Mouse (Mus musculus) ZHBTc4 (cell line): ENCODE results near the gene Dntt.
A peak's percentile ranks its signal among the peaks of the same experiment; 100 is the strongest.

Experiments
- DNase-seq: peaks from one replicate; pipeline ENCODE4 v3.0.0-alpha.2; 2011; ENCODE audit warnings: low read depth, low spot score

Dntt gene

GRCm38 (mm10) chr19:41029219-41029618, at the start of gene Dntt:
Dntt (plus strand) TSS chr19:41029275.
- DNase-seq: no peak

GRCm38 (mm10) chr19:40980671-40981070, 48.4 kb upstream of the Dntt start:
- no peak for DNase-seq

DNA sequence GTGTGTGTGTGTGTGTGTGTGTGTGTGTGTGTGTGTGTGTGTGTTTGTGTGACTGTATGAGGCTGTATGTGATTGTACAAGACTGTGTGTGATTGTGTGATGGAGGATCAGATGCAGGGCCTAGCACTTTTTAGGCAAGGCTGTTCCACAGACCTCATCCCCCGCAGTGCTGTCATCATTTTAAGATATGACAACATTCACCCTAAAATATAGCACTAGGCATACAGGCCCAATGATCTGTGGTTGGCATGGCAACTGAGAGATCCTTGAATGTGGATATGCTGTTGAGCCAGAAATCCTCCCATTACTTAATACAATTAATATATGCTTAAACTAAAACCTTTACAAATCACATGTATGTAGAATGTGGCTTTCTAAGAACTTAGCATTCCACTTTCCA, 44.5 kb upstream of the Dntt start:
- no peak for DNase-seq

DNA sequence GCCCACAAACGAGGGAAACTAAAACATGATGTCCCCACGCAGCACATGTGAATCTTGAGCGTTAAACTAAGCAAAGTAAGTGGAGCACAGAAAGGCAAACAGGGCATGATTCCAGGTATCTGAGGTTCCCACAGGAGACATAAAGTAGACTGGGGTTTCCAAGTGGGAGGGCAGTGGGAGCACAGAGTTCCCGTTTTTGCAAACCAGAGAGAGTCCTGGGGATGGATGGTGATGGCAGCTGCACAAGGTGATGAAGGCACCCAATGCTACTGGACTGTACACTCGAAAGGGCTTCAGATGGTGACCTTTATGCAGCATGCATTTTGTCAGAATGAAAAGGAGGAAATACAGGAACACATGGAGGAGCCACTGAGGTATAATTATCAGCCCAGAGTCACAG, 40.2 kb upstream of the Dntt start:
- no peak for DNase-seq

- DNase-seq: no peak
Measured at GRCm38 (mm10) chr19:40989961-40990600, 39.0 kb upstream of the Dntt start.

- DNase-seq: no peak
Measured at GRCm38 (mm10) chr19:40990781-40991343, 38.2 kb upstream of the Dntt start.

GRCm38 (mm10) chr19:40991626-40992025, 37.4 kb upstream of the Dntt start:
- no peak for DNase-seq

- DNase-seq: no peak
Measured at GRCm38 (mm10) chr19:40992096-40992495, 37.0 kb upstream of the Dntt start.

GRCm38 (mm10) chr19:40992517-40993044, 36.5 kb upstream of the Dntt start:
- DNase-seq: no peak

DNA sequence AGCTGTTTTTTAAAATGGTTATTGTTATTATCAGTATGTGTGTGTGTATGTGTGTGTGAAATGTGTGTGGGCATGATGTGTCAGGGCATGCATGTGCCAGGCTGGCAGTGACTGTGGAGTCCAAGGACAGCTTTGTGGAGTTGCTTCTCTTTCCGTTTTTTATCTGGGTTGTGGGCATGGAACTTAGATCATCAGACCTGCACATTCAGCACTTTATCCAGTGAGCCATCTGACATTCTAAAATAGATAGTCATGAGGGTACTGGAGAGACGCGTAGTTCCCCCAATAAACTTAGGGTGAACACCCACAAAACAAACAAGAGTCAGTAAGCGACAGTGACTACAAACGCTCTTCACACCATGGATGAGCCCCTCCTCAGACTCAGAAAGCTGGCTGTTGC, 35.7 kb upstream of the Dntt start:
- DNase-seq: no peak

GRCm38 (mm10) chr19:40994057-40994585, 35.0 kb upstream of the Dntt start, which contains the start of gene Blnk:
Blnk (minus strand) TSS chr19:40994535.
- no peak for DNase-seq

GRCm38 (mm10) chr19:40994911-40995310, 34.2 kb upstream of the Dntt start:
- no peak for DNase-seq

DNA sequence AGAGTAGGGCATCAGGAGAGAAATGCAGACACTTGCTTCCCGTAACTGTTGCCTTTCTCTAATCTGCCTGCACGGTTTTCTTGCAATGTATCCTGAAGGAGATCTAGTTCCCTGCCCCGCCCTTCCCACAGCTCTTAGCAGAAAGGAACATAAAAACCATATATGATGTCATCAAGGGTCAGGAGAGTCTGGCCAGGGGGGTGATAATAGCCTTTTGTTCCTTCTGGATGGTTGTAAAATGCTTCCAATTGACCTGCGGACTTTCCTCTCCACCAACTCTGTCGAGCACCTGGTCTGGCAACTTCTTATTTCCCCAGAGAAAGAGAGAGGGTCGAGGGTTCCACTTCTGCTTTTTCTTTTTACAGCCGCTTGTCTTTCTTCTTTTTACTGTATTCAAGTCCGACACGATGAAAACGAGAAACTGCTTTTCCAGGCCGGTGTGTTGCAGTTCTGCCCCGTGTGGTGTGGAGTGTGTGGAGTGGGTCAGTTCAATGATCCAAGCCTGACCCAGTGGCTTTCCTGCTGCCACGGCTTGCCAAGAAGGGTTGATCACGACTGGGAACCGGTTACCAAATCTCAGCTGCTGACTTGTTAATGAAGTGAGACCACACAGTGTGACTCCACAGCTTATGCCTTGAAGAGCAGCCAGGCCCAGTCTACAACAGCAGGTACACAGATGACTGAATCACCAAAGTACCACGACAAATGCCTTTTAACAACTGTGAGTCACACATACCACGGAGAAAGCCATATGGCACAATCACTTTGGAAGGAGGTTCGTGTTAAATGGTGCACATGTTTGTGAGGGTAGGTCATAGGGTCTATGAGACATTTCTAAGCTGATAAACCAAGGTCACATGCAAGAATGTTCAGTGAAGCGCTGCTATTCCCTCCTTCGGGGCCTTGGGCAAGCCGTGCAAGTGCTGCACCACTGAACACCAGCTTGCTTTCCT, 33.4 kb upstream of the Dntt start:
- DNase-seq: peak; percentile 37

GRCm38 (mm10) chr19:40996722-40997121, 32.4 kb upstream of the Dntt start:
- no peak for DNase-seq

GRCm38 (mm10) chr19:40998469-40999170, 30.5 kb upstream of the Dntt start:
- no peak for DNase-seq

- DNase-seq: no peak
Measured at GRCm38 (mm10) chr19:40999569-40999968, 29.5 kb upstream of the Dntt start.

DNA sequence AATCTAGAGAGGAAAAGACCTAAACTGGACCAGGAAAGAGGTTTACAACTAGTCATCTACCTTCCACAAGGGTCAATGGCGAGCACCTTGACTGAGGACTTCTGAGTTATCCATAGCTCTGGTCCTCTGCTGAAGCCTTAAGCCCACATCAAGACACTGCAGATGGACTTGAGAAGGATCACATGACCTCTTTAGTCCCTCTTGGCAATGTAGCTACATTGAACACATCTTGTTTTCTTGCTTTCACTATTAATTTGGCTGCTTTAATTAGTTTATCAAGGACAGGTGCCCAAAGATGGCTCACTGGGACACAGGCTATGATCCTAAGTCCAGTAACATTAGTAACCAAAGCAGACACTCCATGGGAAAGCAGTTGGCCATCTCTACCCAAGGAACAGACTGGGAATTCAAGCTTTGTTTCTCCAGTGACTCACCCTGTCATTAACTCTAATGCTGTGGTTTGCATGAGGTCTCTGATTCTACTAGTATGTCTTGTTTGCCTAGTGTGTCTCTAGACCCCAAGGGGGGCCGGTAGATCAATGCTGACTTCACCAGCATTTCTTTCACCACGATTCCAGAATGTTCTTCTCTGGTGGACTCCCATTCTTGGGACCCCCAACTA, 25.3 kb upstream of the Dntt start:
- DNase-seq: no peak

DNA sequence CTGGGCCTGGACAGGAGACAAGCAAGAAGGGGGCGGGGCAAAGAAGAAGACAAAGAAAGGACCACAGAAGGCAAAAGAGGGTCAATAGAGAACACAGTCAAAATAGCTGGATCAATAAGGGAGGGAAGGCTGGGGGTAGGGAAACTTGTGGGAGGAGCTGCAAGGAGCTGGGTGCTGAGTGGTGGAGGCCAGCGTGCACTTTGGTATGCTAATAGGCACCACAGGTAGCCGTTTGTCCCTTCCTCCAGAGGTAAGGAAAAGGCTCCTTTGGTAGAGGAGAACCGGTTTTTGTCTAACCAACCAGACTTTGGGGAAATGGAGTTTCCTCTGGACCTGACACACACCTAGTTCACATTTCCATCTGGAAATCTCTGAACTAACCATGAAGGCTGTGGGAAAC, 22.5 kb upstream of the Dntt start:
- peak; percentile 63 for DNase-seq

- DNase-seq: no peak
Measured at GRCm38 (mm10) chr19:41007326-41007725, 21.7 kb upstream of the Dntt start.

DNA sequence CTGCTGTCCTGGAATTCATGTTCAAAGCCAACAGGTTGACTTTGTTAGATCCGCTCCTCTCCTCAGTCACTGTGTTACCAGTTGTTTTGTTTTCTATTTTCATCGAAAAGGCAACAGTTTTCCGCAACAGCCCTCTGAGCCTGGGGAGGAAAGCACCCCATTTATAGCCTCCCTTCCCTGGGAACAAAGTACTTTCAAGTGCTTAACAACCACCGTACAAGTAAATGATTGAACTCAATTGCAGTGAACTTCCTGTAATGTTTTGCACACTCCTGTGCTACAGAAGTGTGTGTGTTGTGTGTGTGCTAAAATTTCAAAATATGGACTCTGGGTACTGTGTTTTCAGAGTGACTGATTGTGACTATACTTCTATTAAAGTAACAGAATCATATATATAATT, 21.3 kb upstream of the Dntt start:
- no peak for DNase-seq
